Mouse (Mus musculus) spleen, adult 2 months (tissue): ENCODE results near the gene Gas2l3. TPM values are rescaled to one million over a fixed set of nuclear protein-coding genes. Genes with fewer than 3 reads are reported as not detected.

Experiments
- DNase-seq, 2 experiments: peaks; one replicate each; pipeline versions ENCODE4 v3.0.0 to v3.0.0-alpha.2; 2012 to 2021; ENCODE audit warnings: low spot score in 2 of 2, low read depth in 1 of 2
- H3K27ac ChIP-seq: fragments of 200-500 bp; 2 replicates; pipeline ENCODE4 v1.5.1; 2012; ENCODE audit warnings: low read length, inconsistent platforms; ENCODE audit not compliant: insufficient read depth
- H3K27me3 ChIP-seq: fragments of 200-500 bp; 2 replicates; pipeline ENCODE4 v1.6.1; 2012; ENCODE audit warnings: mild to moderate bottlenecking, moderate library complexity, low read length, inconsistent platforms; ENCODE audit not compliant: control insufficient read depth, insufficient read depth
- H3K36me3 ChIP-seq: fragments of 200-500 bp; 2 replicates; pipeline ENCODE4 v1.6.1; 2012; ENCODE audit warnings: mild to moderate bottlenecking, low read length, inconsistent platforms; ENCODE audit not compliant: control insufficient read depth, insufficient read depth
- H3K4me1 ChIP-seq: fragments of 200-500 bp; 2 replicates; pipeline ENCODE4 v1.6.1; 2011; ENCODE audit warnings: inconsistent platforms; ENCODE audit not compliant: control insufficient read depth, insufficient read depth, insufficient read length
- H3K4me3 ChIP-seq: fragments of 200-500 bp; 2 replicates; pipeline ENCODE4 v1.5.1; 2011; ENCODE audit warnings: mild to moderate bottlenecking, inconsistent platforms; ENCODE audit not compliant: insufficient read depth, insufficient read length; ENCODE audit errors: extremely low read depth
- CTCF ChIP-seq: fragments of 200-500 bp; IDR thresholded peaks from 2 replicates; pipeline ENCODE4 v1.5.1; 2011; ENCODE audit warnings: mild to moderate bottlenecking, inconsistent platforms; ENCODE audit not compliant: insufficient read depth, insufficient read length, insufficient replicate concordance; ENCODE audit errors: extremely low read depth
- POLR2A ChIP-seq: fragments of 200-500 bp; IDR thresholded peaks from 2 replicates; pipeline ENCODE4 v1.6.1; 2011; ENCODE audit warnings: low read depth, low read length, inconsistent platforms
- WGBS: fragments of 180-500 bp; shearing (Covaris S2); methylation state at CpG from one replicate; pipeline ENCODE4 v1.1.7; 2018; 5-methylcytosine and 5-hydroxymethylcytosine counted together
- polyA plus RNA-seq: library from polyadenylated mRNA; depleted of rRNA; stranded (reverse); fragments of >200 nt; gene quantifications from 2 replicates; pipeline ENCODE4 v1.2.3, GENCODE M21; 2012

Gene Gas2l3
- polyA plus RNA-seq, 1 experiment: 0.40 TPM

DNA sequence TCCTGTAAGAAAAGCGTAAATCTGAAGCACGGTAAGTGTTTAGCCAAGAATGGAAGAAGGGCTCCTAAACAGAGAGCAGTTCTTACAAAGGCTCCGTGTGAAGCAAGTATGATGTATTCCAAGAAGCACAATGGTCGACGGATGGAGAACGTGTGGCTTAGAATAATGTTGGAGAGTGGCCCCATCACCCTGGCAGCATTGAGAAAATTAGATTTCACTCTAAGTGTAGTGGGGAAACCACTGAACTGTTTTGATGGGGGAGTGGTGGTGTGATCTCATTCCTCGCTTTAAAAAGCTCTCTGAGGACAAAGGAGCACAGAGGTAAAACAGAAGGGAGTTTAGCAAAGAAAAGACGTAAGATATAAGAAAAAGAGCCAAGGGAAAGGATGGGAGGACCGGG is 6.3 kb downstream of the Gas2l3 start:
- no peaks in the 10 kb centered on the region for H3K36me3 ChIP-seq
- DNase-seq: no peak
- WGBS: 95% methylated on average over 9 of the region's 9 CpGs

DNA sequence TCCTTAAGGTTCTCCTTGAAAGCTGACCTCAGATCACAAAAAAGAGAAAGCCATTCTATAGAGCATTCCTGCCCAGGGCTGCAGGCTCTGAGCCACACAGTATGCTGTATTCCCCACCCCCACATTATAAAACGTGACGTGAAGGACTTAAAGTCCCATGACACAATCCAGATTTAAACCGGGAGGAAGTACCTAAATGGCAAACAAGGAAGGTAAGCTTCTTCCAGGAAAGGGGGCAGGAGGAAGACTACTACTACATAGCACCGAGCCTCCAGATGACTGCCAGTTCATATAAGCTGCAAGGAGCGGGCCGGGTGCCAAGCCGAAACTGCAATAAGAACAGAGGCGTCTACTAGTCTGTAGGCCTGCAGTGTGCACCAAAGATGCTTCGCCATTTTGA is 7.8 kb downstream of the Gas2l3 start:
- DNase-seq: no peak
- Histone ChIP-seq H3K27me3 (no peaks in the 10 kb centered on the region), H3K4me1 (no peaks in the 10 kb centered on the region), H3K36me3 (no peaks in the 10 kb centered on the region), H3K27ac (no peak overlapping the region), H3K4me3 (no peak overlapping the region)
- TF ChIP-seq POLR2A (no peak), CTCF (no peak)
- 86% methylated on average over 9 of the region's 9 CpGs for WGBS

More for the DNA sequence above, 6.3 kb downstream of the Gas2l3 start:
- TF ChIP-seq CTCF: no peak
- H3K4me3 ChIP-seq: no peak overlapping the region
- no peaks in the 10 kb centered on the region for H3K4me1 ChIP-seq
- no peak overlapping the region for H3K27ac ChIP-seq
- H3K27me3 ChIP-seq: no peaks in the 10 kb centered on the region

DNA sequence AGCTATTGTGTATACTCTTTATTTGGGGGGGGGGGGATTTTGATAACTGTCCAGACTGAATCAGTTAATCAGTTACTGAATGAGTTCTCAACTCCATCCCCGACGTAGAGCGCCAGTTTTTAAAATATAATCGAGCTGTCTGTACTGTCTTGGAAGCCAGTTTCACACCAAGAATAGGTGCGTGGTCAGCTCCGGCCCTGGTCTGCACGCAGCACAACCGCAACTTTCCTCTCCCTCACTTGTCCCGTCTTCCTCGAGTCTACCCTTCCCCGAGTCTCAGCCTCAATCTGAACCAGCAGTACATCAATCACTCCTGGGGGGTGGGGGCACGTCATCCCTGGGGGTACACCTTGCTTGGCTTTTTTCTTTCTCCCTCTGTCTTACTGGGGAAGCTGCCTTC is 8.4 kb downstream of the Gas2l3 start:
- Histone ChIP-seq H3K4me1 (no peaks in the 10 kb centered on the region), H3K4me3 (no peak overlapping the region), H3K36me3 (no peaks in the 10 kb centered on the region), H3K27me3 (no peaks in the 10 kb centered on the region), H3K27ac (no peak overlapping the region)
- TF ChIP-seq CTCF: no peak
- no peak for DNase-seq
- WGBS: 95% methylated on average over 12 of the region's 12 CpGs

DNA sequence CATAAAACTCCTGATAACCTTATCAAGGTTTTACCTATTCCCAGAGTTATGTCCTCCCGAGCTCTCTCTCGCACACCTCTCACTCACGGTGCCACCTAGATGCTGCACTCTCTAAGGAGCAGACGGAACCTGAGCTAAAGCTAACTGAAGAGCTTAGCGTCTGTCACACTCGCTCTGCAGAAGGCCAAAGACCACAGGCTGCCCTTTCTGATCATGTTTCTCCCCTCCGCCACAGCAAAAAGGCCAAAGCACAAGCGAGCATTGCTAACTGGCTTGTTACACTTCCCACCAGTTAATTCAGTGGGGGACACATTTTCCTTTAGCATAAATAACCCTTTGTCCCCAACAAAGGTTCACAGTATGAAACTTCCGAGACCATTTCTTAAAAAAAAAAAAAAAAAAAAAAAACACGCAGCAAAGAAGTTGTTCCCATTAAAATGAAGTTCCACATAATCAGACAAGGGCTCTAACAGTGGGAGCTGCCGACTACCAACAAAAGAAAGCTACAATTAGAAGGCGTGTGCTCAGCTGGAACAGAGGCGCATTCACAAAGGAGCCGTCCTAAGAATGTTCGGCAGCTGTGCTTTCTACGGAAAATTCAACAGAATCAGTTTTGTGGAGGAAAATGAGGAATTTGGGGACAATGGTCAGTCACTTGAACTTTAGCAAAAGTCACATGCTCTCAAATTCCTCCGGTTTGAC is 9.1 kb downstream of the Gas2l3 start:
- TF ChIP-seq CTCF (no peak), POLR2A (no peak)
- WGBS: 94% methylated on average over 17 of the region's 17 CpGs

DNA sequence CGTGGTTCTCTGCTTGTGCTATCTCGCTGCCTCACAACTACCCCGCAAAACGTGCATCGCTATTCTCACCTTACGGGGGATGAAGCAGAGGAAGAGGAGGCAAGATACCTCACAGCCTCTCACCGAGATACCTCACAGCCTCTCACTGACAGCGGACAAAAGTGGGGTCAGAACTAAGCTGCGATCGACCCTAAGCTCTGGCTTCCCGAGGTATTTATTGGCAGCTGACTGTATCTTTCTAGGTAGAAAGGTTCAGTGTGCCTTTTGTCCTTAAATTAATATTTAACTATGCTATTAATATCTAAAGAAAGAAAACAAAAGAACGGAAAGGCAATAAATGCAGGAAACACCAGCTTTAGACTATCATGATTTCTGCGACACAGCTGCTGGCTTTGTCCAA is 11.0 kb downstream of the Gas2l3 start:
- 97% methylated on average over 13 of the region's 13 CpGs for WGBS
- no peak overlapping the region for H3K27ac ChIP-seq
- H3K4me3 ChIP-seq: no peak overlapping the region
- no peaks in the 10 kb centered on the region for H3K27me3 ChIP-seq
- no peaks in the 10 kb centered on the region for H3K36me3 ChIP-seq
- no peak for DNase-seq
- TF ChIP-seq CTCF (no peak), POLR2A (no peak)
- H3K4me1 ChIP-seq: no peaks in the 10 kb centered on the region

More for the DNA sequence above, 9.1 kb downstream of the Gas2l3 start:
- no peak for DNase-seq
- H3K27me3 ChIP-seq: no peaks in the 10 kb centered on the region
- H3K36me3 ChIP-seq: no peaks in the 10 kb centered on the region
- no peaks in the 10 kb centered on the region for H3K4me1 ChIP-seq
- H3K4me3 ChIP-seq: no peak overlapping the region
- H3K27ac ChIP-seq: no peak overlapping the region

DNA sequence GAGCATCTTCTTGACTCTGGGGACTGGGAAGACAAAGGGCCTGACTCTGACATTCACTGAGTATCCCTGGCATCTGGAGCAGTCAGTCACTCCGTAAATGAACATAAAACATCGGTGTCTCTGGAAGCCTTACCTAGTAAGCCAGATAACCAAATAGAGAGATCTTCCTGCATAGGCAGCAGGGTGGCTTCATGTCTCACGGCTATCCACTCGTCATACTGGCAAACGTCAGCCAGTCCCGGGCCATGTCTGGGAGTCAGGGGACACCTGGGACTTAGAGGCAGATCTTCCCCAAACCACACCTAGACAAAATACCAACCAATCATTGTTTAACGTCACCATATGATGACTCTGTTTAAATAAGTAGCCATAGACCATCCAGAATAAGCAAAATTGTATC is 13.0 kb downstream of the Gas2l3 start:
- WGBS: 96% methylated on average over 7 of the region's 7 CpGs
- no peaks in the 10 kb centered on the region for H3K27me3 ChIP-seq
- H3K4me3 ChIP-seq: no peak overlapping the region
- H3K36me3 ChIP-seq: no peaks in the 10 kb centered on the region
- H3K4me1 ChIP-seq: no peaks in the 10 kb centered on the region
- TF ChIP-seq CTCF: no peak
- TF ChIP-seq POLR2A: no peak
- DNase-seq: no peak
- no peak overlapping the region for H3K27ac ChIP-seq

DNA sequence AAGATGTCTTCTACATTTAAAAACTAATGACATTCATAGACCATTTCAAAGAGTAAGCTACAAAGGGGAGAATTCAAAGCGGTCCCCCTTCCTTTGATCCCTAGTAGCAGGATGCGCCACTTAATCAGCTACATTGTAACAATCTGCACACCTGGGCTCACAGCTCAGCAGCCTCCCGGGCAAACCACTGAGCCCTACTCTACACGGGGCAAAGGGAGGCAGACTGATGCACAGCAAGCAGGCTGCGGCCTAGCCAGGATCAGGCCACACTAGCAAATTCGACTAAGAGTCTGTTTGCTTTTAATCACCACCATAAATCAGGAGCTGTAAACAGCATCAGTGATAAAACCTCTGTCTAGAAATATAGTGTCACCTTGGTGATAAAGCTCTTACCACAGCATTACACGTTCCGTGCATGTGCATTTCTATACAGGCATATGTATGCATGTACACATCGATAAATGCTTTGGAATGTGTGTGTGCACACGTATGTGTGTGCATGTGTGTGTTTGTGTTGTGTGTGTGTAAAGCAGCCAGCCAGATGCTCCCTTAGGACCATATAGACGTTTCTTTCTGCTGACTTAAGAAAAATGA is 18.9 kb downstream of the Gas2l3 start:
- TF ChIP-seq POLR2A (no peak), CTCF (no peak)
- no peak overlapping the region for H3K4me3 ChIP-seq
- DNase-seq: no peak
- no peaks in the 10 kb centered on the region for H3K4me1 ChIP-seq
- 87% methylated on average over 11 of the region's 11 CpGs for WGBS
- H3K27me3 ChIP-seq: no peaks in the 10 kb centered on the region
- no peak overlapping the region for H3K27ac ChIP-seq
- no peaks in the 10 kb centered on the region; the same call in 1 of the 2 replicates for H3K36me3 ChIP-seq
